Mouse (Mus musculus): ENCODE measurements around the gene Mgme1.

Gene Mgme1

DNA sequence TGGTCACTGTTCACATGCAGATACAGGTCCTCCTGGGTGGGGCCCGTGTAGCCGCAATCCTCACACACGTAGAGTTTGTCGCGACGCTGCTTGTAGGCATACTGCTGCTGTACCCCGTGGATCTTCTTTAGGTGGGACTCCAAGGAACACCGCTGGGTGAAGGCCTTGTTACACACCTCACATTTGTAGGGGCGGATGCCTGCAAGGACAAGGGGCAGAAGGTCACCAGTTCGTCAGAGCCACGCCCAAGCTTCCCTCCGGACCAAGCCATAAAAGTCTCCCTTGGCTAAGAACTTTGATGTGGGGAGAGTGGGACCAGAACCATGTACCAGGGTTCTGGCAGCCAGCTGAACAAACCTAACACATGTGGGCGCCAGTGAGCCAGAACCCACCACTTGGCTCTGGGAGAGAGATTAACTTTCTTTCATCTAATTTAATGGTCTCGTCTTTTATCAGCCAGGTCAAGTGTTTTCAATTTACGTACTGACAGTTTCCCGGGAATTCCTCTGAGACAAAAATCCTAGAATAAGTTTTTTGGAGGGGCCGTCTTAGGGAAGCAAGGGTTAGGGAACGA lies 35.3 kb downstream of the Mgme1 start:
- no peak for DNase-seq (ENCODE audit: inconsistent ontology term)

- DNase-seq (ENCODE audit: inconsistent ontology term) = no peak
These were observed 38.1 kb downstream of the Mgme1 start for GRCm38 (mm10) chr2:144308561-144308960.

DNA sequence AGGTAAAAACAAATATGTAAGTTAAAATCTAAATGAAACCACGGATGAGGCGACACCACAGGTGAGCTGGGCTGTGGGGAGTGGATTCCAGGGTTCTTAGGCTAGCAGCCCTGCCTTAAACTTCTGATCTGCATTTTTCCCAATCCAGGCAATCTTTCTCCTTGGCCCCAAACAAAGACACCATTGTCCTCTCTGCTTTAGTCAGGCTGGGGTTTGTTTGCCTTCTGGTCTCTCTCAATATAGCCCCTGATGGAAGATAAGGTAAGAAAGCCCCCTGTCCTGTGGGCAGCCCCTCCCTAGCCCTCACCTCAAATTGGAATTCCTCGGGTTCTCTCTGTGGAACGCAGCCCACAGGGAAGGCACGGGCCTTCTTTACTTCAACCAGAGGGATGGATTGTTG lies 39.8 kb downstream of the Mgme1 start:
- peak; percentile 13 for DNase-seq (ENCODE audit: inconsistent ontology term)

DNA sequence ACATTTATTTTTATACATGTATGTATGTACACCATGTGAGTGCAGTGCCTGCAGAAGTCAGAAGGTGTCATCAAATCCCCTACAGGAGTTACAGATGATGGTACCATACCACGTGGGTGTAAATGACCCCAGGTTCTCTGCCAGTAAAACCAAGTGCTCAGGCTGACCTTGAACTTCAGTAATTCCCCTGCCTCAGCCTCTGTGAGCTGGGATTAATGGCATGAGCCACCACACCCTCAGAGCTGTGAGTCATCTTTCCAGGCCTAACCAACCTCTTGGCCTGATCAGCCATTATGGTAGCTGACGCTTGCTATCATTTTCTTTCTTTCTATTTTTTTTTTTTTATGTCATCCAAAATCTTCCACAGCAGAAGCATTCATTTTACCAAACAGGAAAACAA lies 40.9 kb downstream of the Mgme1 start:
- no peak for DNase-seq (ENCODE audit: inconsistent ontology term)

DNA sequence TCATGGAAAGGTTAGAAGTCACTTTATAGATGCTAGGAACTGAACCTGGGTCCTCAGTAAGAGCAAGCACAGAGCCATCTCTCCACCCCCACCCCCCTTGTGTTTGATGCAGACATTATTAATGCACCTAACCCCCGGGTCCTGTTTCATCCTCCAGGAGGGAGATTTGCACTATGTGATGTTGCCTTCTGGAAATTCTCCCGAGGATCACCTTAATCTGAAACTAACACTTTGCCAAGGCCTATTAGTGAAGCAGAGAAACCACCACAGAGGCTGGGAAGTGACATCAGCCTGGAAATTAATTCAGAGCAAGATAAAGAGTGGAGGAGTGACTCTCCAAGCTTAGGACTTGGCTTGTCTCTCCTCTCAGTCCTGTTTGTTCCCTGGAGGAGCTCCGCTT lies 53.8 kb downstream of the Mgme1 start:
- DNase-seq (ENCODE audit: inconsistent ontology term) = no peak

- no peak for DNase-seq (ENCODE audit: inconsistent ontology term)
These were observed 59.0 kb downstream of the Mgme1 start for GRCm38 (mm10) chr2:144329451-144329850.

GRCm38 (mm10) chr2:144329937-144330336 lies 59.5 kb downstream of the Mgme1 start:
- no peak for DNase-seq (ENCODE audit: inconsistent ontology term)

GRCm38 (mm10) chr2:144330352-144330959 lies 60.0 kb downstream of the Mgme1 start:
- peak; percentile 1 for DNase-seq (ENCODE audit: inconsistent ontology term)
